Mouse (Mus musculus) ES-E14 (cell line): ENCODE data around the gene Tiparp. TPM values are rescaled to one million over a fixed set of nuclear protein-coding genes. Genes with fewer than 3 reads are reported as not detected.

ENCODE experiments used
- DNase-seq: peaks from one replicate; pipeline ENCODE4 v3.0.0-alpha.2; 2013; ENCODE audit warnings: low read depth, low spot score
- H3K27ac ChIP-seq: 2 replicates; pipeline ENCODE4 v1.5.1; 2012; ENCODE audit warnings: low read depth, mild to moderate bottlenecking, low read length, moderate library complexity, mixed read lengths; ENCODE audit not compliant: poor library complexity, insufficient read depth, severe bottlenecking
- H3K36me3 ChIP-seq: 2 replicates; pipeline ENCODE4 v1.6.1; 2012; ENCODE audit warnings: mild to moderate bottlenecking, low read length, moderate library complexity, mixed read lengths; ENCODE audit not compliant: control insufficient read depth, poor library complexity, insufficient read depth, severe bottlenecking
- H3K4me1 ChIP-seq, 2 experiments: fragments of 150-350 bp in 1 of 2; sonication (generic) in 1 of 2; 2 replicates each; pipeline ENCODE4 v1.6.1; 2012; ENCODE audit warnings: low read length in 2 of 2, mild to moderate bottlenecking in 1 of 2, mixed read lengths in 1 of 2; ENCODE audit not compliant: control insufficient read depth in 2 of 2, insufficient read depth in 2 of 2, poor library complexity in 1 of 2
- H3K4me3 ChIP-seq, 2 experiments: fragments of 150-350 bp in 1 of 2; sonication (generic) in 1 of 2; 2 replicates each; pipeline ENCODE4 v1.5.1; 2012; ENCODE audit warnings: low read length in 2 of 2, low read depth in 1 of 2, mild to moderate bottlenecking in 1 of 2, mixed read lengths in 1 of 2; ENCODE audit not compliant: insufficient read depth in 1 of 2, poor library complexity in 1 of 2, severe bottlenecking in 1 of 2
- H3K9ac ChIP-seq: 2 replicates; pipeline ENCODE4 v1.6.1; 2012; ENCODE audit warnings: low read depth, mild to moderate bottlenecking, low read length, mixed read lengths; ENCODE audit not compliant: poor library complexity, insufficient read depth, severe bottlenecking
- H3K9me3 ChIP-seq: fragments of 150-350 bp; sonication (generic); 2 replicates; pipeline ENCODE4 v1.6.1; 2012; ENCODE audit warnings: low read depth, mild to moderate bottlenecking, low read length; ENCODE audit not compliant: control insufficient read depth, insufficient read depth
- CHD2 ChIP-seq: IDR thresholded peaks from 2 replicates; pipeline ENCODE4 v1.6.1; 2014; ENCODE audit warnings: mild to moderate bottlenecking, low read depth, low read length, inconsistent platforms
- HCFC1 ChIP-seq: IDR thresholded peaks from 2 replicates; pipeline ENCODE4 v1.6.1; 2012; ENCODE audit warnings: low read length, inconsistent platforms, borderline replicate concordance; ENCODE audit not compliant: insufficient read depth
- MAFK ChIP-seq: IDR thresholded peaks from 2 replicates; pipeline ENCODE4 v1.6.1; 2014; ENCODE audit warnings: mild to moderate bottlenecking, low read depth, low read length, inconsistent platforms; ENCODE audit not compliant: insufficient read depth
- ZC3H11A ChIP-seq: IDR thresholded peaks from 2 replicates; pipeline ENCODE4 v1.6.1; 2012; ENCODE audit warnings: low read depth, mild to moderate bottlenecking, inconsistent platforms, low read length, borderline replicate concordance
- ZNF384 ChIP-seq: IDR thresholded peaks from 2 replicates; pipeline ENCODE4 v1.6.1; 2012; ENCODE audit warnings: low read depth, low read length, inconsistent platforms
- in situ Hi-C, 2 experiments: fragments of 600-800 bp; cut with MboI; formaldehyde crosslinking; loops; one replicate each; pipeline ENCODE4 v1.15.1; 2025; ENCODE audit warnings: low sequenced_read_pairs in 2 of 2, inconsistent platforms in 1 of 2; ENCODE audit not compliant: unreplicated experiment in 2 of 2
- total RNA-seq: library from RNA; depleted of rRNA; stranded (reverse); fragments of 300-350 nt; gene quantifications from 2 replicates; pipeline ENCODE4 v1.2.3, GENCODE M21; 2012

Tiparp gene
- total RNA-seq, 1 experiment = 24.6 TPM

DNA sequence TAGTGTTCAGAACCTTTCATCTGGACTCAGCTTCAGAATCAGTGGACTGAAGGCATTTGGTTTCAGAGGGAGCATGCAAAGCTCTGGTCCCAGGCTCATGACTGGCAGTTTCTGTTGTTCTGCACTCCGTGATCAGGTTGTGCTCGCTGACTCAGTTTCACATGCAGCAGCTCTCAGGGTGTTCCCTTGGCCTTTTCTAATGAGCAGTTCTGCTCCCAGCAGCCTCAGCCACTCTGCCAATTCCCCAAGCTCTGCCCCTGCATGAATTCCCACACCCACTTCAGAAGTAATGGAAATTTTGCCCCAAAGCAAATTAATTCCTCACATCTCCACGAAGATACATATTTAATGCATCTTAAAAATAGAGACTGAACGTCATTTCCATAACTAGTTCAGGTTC lies 30.5 kb downstream of the Tiparp start:
- Histone ChIP-seq H3K27ac (no peak overlapping the region), H3K4me1 (no peaks in the 10 kb centered on the region), H3K9me3 (peaks cover 8% of the 10 kb centered on the region; the same call in 1 of the 2 replicates), H3K36me3 (peaks cover 8% of the 10 kb centered on the region), H3K9ac (no peak overlapping the region), H3K4me3 (no peak overlapping the region)
- TF ChIP-seq MAFK = no peak
- TF ChIP-seq ZNF384 = no peak
- no peak for TF ChIP-seq ZC3H11A
- in situ Hi-C loops = no loop called here
- no peak for DNase-seq

- DNase-seq = no peak
Measured at GRCm38 (mm10) chr3:65562212-65562611, 34.0 kb downstream of the Tiparp start.

GRCm38 (mm10) chr3:65562694-65563093 lies 34.5 kb downstream of the Tiparp start:
- in situ Hi-C loops = no loop called here
- Histone ChIP-seq H3K4me3 (no peak overlapping the region), H3K9me3 (peaks cover 8% of the 10 kb centered on the region; the same call in 1 of the 2 replicates), H3K36me3 (peaks cover 4% of the 10 kb centered on the region), H3K27ac (no peak overlapping the region), H3K9ac (no peak overlapping the region), H3K4me1 (0 out of 4 replicates have a peak, but pooled peaks cover 0 to 2% of the 10 kb centered on the region in 2 experiments)
- no peak for DNase-seq
- no peak for TF ChIP-seq ZNF384
- TF ChIP-seq HCFC1 = no peak
- no peak for TF ChIP-seq CHD2
- no peak for TF ChIP-seq MAFK
- TF ChIP-seq ZC3H11A = no peak

More at GRCm38 (mm10) chr3:65562212-65562611, 34.0 kb downstream of the Tiparp start:
- no peak overlapping the region for H3K4me3 ChIP-seq
- H3K9me3 ChIP-seq = peaks cover 8% of the 10 kb centered on the region; the same call in 1 of the 2 replicates
- no peak overlapping the region for H3K27ac ChIP-seq
- 0 out of 4 replicates have a peak, but pooled peaks cover 0 to 2% of the 10 kb centered on the region in 2 experiments for H3K4me1 ChIP-seq
- H3K36me3 ChIP-seq = peaks cover 4% of the 10 kb centered on the region
- TF ChIP-seq HCFC1 (no peak), ZC3H11A (no peak), CHD2 (no peak), ZNF384 (no peak), MAFK (no peak)
- no peak overlapping the region for H3K9ac ChIP-seq
- in situ Hi-C loops = no loop called here

- Histone ChIP-seq H3K27ac (no peak overlapping the region), H3K36me3 (no peaks in the 10 kb centered on the region; the same call in 1 of the 2 replicates), H3K4me1 (0 out of 4 replicates have a peak, but pooled peaks cover 0 to 2% of the 10 kb centered on the region in 2 experiments), H3K4me3 (no peak overlapping the region), H3K9ac (no peak overlapping the region), H3K9me3 (peaks cover 8% of the 10 kb centered on the region; the same call in 1 of the 2 replicates)
- TF ChIP-seq ZNF384 (no peak), HCFC1 (no peak), ZC3H11A (no peak), CHD2 (no peak), MAFK (no peak)
- in situ Hi-C loops = no loop called here
- DNase-seq = no peak
Measured at GRCm38 (mm10) chr3:65563926-65564624, 35.9 kb downstream of the Tiparp start.
